Mouse (Mus musculus) skeletal muscle tissue, adult 2 months (tissue): ENCODE data around the gene Mcf2.
A peak's percentile ranks its signal among the peaks of the same experiment; 100 is the strongest.

Source experiments
- DNase-seq: peaks from one replicate; pipeline ENCODE4 v3.0.0-alpha.2; 2012; ENCODE audit warnings: low read depth, low spot score

The Mcf2 gene

GRCm38 (mm10) chrX:60178744-60179458 is at the start of gene Mcf2:
Gene Mcf2 (minus strand): TSS chrX:60179089.
- DNase-seq = no peak

GRCm38 (mm10) chrX:60187726-60188125 is 8.8 kb upstream of the Mcf2 start:
- no peak for DNase-seq

GRCm38 (mm10) chrX:60182611-60183010 is 3.7 kb upstream of the Mcf2 start:
- no peak for DNase-seq

- no peak for DNase-seq
These were observed 705 bp downstream of the Mcf2 start for GRCm38 (mm10) chrX:60178025-60178743.

- DNase-seq = no peak
These were observed 8.8 kb downstream of the Mcf2 start for GRCm38 (mm10) chrX:60170106-60170505.

GRCm38 (mm10) chrX:60169511-60169910 is 9.4 kb downstream of the Mcf2 start:
- DNase-seq = no peak

GRCm38 (mm10) chrX:60168796-60169195 is 10.1 kb downstream of the Mcf2 start:
- DNase-seq = no peak

- no peak for DNase-seq
These were observed 31.5 kb downstream of the Mcf2 start for GRCm38 (mm10) chrX:60147268-60147974.

GRCm38 (mm10) chrX:60075359-60075758 is 103.5 kb downstream of the Mcf2 start:
- no peak for DNase-seq

GRCm38 (mm10) chrX:60055185-60055584 is 123.7 kb downstream of the Mcf2 start:
- DNase-seq = no peak

GRCm38 (mm10) chrX:60054745-60055144 is 124.1 kb downstream of the Mcf2 start:
- no peak for DNase-seq

GRCm38 (mm10) chrX:60026654-60027053 is 152.2 kb downstream of the Mcf2 start:
- DNase-seq = peak; percentile 0

- no peak for DNase-seq
These were observed 157.3 kb downstream of the Mcf2 start for GRCm38 (mm10) chrX:60021595-60021994.

GRCm38 (mm10) chrX:60021007-60021406 is 157.9 kb downstream of the Mcf2 start:
- DNase-seq = no peak

- no peak for DNase-seq
These were observed 164.3 kb downstream of the Mcf2 start for GRCm38 (mm10) chrX:60014588-60014987.

- DNase-seq = no peak
These were observed 165.7 kb downstream of the Mcf2 start for GRCm38 (mm10) chrX:60013084-60013676.
